Mouse (Mus musculus): Measurements from ENCODE around the gene Olfr218.
"Not testable (repeated sequence)": the region's sequence is repeated elsewhere in the genome, so short reads cannot be mapped to it uniquely, and the experiment has no call there.

The Olfr218 gene

DNA sequence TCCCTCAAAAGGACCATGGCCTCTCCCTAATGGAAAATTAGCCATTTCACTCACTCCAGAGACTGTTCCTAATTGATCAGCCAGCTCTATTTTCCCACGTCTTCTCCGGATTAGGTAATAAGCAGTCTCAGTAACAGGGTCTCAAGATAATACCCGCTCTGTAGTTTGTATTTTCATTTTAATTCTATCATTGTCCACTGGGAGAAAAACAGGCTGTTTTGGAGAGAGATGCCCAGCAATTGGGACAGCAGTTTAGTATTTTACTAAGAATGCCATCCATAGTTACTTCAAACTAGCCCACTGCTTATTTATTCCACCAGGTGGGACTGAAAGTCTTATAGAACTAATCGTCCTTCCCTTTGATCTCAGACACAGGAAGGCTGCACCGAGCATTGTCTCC lies at the start of gene Olfr218:
Gene Olfr218 (plus strand): TSS at position 301 of the 400 bp plus-strand sequence.
- DNase-seq (ENCODE audit: low read depth): no peak

DNA sequence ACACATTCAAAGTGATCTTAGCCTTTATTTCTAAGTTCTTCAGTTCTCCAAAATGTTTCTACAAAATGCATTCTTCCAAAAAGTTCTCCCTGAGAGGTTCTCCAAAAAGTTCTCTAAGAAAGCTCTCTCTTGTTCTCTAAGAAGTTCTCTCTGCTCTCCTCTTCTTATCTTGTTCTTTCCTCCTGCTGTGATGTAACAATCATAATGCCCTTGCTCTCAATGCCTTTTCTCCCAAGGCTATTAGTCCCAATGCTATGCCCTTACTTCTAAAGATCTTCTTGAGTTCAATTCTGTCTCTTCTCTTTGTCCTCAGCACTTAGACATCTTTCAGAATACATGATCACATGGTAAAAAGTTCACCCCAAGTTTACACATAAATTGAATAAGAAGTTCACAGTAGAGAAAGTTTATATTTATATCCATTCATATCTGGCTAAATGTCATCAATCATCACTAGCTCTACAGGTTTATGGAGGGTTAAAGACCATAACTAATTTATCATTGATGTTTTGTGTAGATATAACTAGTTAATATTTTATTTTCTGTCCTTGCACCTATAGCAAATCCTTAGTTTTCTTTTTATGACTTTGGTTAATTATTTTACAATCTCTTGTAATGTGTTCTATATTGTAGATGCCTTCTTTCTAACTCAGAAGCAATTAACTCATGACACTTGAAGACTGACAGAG lies 23.3 kb upstream of the Olfr218 start:
- DNase-seq (ENCODE audit: low read depth): no peak

DNA sequence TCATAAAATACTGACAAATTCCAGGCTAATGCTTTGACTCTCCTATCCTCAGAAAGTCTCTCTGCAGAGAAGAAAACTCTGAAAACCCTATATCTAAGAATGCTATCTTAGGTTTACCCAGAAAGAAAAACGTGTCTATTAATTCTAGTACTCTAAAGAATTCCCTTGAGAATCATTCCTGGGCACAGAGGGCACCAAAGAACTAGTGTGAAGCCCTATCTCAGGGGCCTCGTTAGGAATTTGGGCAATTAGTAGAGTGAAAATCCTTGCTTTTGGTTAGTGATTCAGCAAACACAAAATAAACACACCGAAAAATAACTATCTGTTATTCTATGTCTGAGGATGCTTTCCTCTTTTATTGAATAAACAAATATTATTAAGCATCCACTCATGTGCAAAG lies 7.1 kb upstream of the Olfr218 start, which contains the start of gene Olfr1406:
Gene Olfr1406 (minus strand): TSS at position 101 of the 400 bp plus-strand sequence.
- no peak for DNase-seq (ENCODE audit: low read depth)

DNA sequence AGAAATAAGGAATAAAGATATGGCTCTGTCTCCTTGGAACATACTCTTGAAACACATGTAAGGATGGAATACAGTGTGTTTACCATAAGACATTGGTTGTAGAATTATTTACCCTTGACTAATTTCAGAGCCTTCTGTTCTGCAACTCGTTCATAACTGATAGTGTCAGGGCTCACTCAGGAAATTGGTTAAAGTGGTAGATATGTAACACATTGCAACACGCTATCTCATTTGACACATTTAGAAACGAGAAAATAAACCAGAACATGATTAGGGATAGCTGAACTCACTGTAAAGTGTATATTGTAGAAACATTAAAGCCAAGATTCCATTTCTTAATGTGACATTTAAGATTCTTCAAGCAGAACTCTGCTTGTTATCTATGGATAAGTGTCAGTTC lies 5.5 kb upstream of the Olfr218 start:
- DNase-seq (ENCODE audit: low read depth): no peak

DNA sequence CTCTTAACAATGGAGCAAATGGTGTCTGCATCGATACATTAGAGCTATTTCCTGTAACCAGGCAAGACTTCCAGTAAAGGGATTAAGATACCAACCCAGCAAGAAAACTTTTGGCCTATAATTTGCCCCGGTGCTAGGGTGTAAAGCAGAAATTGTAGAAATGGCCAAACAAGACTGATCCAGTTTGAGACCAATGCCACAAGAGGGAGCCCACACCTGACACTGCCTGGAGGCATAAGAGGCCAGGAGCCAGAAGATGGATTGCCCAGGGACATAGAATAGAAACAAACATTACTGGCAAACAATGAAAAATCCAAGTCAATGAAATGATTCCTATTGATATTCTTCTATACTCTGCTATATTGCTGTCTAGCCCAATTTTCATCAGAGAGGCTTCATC lies 1.2 kb upstream of the Olfr218 start:
- DNase-seq (ENCODE audit: low read depth): no peak

DNA sequence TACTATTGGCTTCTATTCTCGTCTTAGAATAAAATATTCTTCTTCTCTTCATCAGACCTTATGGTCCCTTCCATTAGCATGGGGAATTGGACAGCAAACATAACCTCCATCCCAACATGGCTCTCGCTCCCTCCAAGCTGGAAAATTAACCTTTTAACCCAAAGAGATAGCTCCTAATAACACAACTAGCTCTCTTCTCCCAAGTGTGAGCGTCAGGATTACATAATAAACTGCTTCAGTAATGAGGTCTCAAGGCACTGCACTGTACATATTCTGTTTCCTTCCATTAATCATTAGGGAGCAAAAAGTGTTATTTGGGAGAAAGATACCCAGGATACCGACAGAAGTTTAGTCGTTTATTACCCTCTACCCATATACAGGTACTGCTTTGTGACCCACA lies 14.5 kb downstream of the Olfr218 start, which contains the start of gene Olfr1404:
Gene Olfr1404 (plus strand): TSS at position 301 of the 400 bp plus-strand sequence.
- DNase-seq (ENCODE audit: low read depth): no peak

DNA sequence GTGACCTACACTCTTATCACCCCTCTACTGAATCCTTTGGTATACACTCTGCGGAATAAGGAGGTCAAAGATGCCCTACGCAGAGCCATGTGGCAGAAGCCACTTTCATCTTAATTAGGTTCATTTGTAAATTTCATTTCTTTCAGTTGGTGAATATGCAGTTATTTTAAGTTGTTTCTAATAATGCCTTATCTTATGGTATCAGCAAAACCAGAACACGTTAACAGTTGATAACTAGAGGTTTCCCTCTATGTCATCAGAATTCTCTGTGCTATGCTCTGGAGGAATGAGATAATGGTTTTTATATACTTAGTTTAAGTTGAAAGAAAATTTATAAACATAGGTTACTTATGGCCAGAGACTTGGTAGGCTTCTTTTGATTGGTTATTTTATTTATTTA lies 18.9 kb downstream of the Olfr218 start:
- DNase-seq (ENCODE audit: low read depth): no peak

DNA sequence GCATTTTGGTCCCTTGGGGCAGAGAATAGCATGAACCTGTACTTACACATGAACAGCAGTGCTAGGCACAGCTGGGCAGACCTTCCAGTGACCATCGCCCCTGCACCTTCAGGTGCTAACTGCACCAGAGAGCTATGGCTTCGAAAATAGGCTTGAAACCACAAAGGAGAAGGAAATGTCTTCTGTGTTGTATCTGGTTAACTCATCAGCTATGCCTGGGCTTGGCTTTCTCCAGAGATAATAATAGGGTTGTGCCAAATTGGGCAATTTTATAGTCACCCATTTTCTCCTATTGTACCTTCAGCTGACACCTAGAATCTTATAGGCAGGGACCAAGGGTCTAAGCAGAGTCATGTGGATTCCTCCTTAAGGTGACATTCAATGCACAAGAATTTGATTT lies 29.5 kb downstream of the Olfr218 start, which contains the start of gene Fcer1a:
Gene Fcer1a (minus strand): TSS at position 134 of the 400 bp plus-strand sequence.
- DNase-seq (ENCODE audit: low read depth): no peak

DNA sequence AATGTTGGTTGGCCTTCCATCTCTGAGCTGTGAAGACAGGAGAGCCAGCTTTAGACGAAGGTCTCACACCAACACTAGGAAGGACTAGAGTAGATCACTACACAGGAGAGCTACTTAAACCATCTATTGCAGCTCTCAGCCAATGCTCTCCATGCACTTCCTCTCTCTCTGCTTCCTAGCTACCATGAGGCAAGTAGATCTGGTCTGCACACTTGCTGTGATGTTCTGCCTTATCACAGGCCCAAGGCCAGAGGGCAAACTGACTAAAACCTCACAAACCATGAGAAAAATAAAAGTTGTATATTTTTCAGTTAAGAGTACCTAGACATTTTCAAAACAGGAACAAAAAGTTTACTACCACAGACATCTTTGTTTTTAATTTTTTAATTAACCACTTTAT lies 39.4 kb downstream of the Olfr218 start:
- not testable (repeated sequence) for DNase-seq (ENCODE audit: low read depth)

DNA sequence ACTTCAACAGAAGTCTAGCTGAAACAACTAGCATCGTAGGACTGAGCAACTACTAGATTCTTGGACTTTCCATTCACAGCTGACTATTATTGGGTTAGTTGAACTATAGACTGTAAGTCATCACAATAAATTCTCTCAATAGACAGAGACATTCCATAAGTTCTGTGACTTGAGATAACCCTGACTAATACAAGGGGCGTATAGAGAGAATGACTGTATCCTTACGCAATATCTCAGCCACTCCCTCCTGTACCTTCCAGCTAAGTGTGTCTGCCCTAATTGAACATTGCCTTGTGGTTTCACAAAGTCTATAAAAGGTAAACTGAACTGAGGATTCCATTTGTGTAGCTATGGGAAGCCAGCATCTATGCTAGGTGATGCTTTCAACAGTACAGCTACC lies 52.3 kb downstream of the Olfr218 start:
- no peak for DNase-seq (ENCODE audit: low read depth)

Measured in c-Kit-positive CD71-negative TER-119-negative erythroid progenitor cells, embryonic 14.5 days (primary cell).